Mouse (Mus musculus): ENCODE data around the gene Tfap2e. TPM values are rescaled to one million over a fixed set of nuclear protein-coding genes. Genes with fewer than 3 reads are reported as not detected.

Gene Tfap2e
- not detected for polyA plus RNA-seq (2017; shearing (Covaris generic))

DNA sequence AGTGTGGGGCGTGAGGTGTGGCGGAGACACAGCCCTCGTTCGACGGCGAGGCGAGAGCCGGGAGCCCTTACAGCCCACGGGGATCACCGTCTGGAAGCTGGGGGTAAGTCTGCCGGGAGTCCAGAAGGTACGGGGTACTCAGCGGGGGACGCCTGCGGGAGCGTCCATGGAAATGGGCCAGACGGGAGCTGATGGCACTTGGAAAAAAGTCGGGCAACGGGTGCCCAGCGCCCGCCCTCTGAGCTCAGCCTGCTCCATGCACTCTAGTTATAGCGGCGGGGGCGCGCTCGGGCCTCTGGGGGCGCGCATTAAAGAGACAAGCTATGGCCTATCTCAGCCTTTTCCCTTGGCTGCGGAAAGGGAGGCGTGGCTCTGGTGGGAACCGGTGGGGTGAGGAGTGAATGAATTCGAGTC is at the start of gene Tfap2e:
Tfap2e (minus strand) TSS at position 240 of the 414 bp plus-strand sequence.

DNA sequence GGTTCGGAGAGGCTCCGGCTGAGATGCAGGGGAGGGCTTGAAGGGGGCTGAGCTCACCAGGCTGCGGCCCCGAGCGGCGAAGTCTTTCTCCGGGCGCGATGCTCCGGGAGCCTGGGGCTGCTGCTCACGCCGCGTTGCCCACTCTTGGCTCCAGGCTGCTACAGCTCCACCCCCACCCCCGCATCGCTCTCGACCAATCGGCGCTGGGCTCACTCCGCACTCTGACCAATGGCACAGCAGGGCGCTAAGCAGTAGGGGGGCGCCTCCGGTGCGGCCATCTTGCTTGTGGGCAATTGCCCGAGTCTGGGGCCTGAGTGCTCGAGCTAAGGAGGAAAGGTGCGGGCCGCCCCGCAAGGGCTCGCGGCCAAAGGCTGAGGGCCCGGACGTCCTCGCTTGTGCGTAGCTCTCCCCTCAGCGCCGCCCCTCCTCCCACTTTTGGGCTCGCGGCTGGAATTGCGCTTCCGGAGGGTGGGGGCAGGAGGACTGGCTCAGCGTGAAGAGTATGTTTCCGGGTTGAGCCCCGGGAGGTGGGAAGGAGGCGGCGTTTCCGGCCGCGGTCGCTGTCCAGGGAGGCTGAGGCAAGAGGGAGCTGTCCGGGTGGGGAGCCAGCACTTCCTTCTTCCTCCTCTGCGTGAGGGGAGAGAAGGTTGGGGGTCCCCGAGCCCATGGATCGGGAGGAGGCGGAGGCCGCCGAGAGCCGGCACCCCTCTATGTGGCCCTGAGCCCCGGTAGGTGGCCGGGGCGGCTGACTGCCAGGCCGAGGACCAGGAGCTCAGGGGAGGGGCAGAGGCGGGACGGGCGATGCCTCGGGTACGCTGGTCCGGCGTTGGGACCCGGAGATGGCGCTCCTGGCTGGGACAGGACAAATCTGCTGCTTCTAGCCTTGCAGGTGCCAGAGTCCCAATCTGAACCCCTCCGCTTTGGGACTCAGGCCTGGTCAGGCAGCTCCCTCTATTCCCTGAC is 17.5 kb upstream of the Tfap2e start, which contains the start of the genes Ncdn and AU040320:
Ncdn (minus strand) TSS at position 171 of the 963 bp plus-strand sequence.
AU040320 (plus strand) TSS at position 277 of the 963 bp plus-strand sequence.

DNA sequence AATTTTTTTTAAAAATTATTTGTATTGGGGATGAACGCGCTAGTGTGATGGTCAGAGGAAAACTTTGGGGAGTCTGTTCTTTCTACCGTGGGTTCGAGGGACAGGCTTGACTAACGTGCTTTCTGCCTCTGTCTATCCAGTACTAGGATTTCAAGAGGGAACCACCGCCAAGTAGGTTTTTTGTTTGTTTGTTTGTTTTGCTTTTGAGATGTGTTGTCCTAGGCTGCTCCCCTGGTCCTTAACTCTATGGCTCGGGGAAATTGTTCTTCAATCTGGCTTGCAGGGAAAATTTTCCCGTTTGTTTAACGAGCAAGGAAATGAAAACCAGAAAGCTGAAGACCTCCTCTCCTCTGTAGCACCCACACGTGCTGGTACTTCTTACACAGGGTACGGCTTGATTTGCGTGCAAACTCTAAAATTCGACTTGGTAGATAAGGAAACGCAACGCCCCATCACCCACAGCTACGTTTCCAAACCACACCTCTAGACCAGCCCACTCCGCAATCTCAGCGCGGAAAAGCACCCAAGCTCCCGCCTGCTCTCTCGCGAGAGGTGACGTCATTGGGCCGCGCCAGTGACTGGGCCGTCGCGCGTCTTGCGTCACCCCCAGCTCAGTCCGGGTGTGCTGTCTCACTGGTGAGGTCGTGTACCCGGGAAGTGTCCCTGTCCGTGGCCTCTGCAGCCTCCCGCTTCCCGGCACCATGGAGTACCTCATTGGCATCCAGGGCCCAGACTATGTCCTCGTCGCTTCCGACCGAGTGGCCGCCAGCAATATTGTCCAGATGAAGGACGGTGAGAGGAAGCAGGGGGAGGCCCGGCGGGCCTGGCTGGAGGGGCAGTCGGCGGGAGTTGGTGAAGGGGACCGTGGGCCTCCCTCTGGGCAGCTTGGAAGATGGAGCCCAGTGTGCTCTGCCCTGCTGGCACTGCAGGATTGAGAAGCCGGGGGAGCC is 58.7 kb downstream of the Tfap2e start, which contains the start of gene Psmb2:
Psmb2 (plus strand) TSS at position 577 of the 950 bp plus-strand sequence.

Other genes with a start within 250 kb of the Tfap2e start
- 0.44 TPM for gene Ago4, start 202.8 kb downstream of the Tfap2e start, polyA plus RNA-seq (2017; shearing (Covaris generic))
- 5.3 TPM for gene Clspn, start 179.3 kb downstream of the Tfap2e start, polyA plus RNA-seq (2017; shearing (Covaris generic))
- 0.10 TPM for gene 5730409E04Rik, start 126.4 kb downstream of the Tfap2e start, polyA plus RNA-seq (2017; shearing (Covaris generic))
- gene Psmb2, start 58.6 kb downstream of the Tfap2e start, polyA plus RNA-seq (2017; shearing (Covaris generic)): 336 TPM
- gene Ncdn, start 17.2 kb upstream of the Tfap2e start, polyA plus RNA-seq (2017; shearing (Covaris generic)): 57.3 TPM
- 59.1 TPM for gene AU040320, start 17.3 kb upstream of the Tfap2e start, polyA plus RNA-seq (2017; shearing (Covaris generic))
- 17.6 TPM for gene Zmym4, start 231.9 kb upstream of the Tfap2e start, polyA plus RNA-seq (2017; shearing (Covaris generic))

Measured in activated CD4-positive, CD25-positive, alpha-beta regulatory T cell, adult 9 weeks (primary cell).